Mouse (Mus musculus): ENCODE measurements around the gene Qrich2.

- no peak for TF ChIP-seq CTCF (IDR thresholded peaks at IDR 0.05; ENCODE audit: low read depth)
- no peak for TF ChIP-seq EP300 (optimal IDR thresholded peaks at IDR 0.05)
Measured at GRCm38 (mm10) chr11:116443935-116444334, 22.1 kb downstream of the Qrich2 start.

Measured in stomach, postnatal 0 days (tissue).